Comparison of ENCODE assay signal across 1 mouse cellular context in the genomic region with DNA sequence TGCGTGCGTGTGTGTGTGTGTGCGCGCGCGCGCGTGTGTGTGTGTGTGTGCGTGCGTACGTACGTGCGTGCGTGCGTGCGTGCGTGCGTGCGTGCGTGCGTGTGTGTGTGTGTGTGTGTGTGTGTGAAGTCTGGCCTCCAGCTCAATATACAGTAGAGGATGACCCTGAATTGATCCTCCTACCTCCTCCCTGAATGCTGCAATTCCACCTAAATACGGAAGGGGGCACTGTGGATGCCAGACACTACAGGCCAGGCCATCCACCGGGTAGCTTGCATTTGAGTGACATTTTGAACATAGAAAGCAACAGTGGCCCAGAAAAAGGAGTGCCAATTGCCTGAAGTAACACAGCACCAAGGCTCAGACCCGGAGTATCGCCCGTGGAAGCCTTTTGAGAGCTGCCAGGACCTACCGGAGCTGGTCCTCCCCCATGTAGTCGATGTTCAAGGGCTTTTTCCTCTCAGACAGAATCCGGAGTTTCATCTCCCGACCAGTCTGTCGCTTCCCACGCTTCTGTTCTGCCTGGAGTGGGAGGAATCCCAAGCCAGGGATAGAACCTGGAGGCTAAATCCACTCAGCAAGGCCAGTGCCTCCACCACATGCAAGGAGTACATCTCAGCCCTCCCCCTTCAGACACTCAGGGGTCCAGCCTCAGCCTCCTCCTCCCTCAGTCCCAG.
TF ChIP-seq lines count a peak whose summit lies in the region.

No protein-coding gene starts in this region.

TF ChIP-seq in CH12.LX, 34 proteins besides CTCF, POLR2A, EP300 and RAD21 (continued from another document):
- no peak for TF ChIP-seq ETS1 (conservative IDR thresholded peaks at IDR 0.05; ENCODE audit: low read depth, low read length)
- no peak for TF ChIP-seq USF1 (IDR thresholded peaks at IDR 0.05; ENCODE audit: low read depth, low read length)
